Mouse (Mus musculus) liver, embryonic 14 days (tissue): ENCODE measurements around the gene Entpd2. TPM values are rescaled to one million over a fixed set of nuclear protein-coding genes. Genes with fewer than 3 reads are reported as not detected.

ENCODE experiments used
- polyA plus RNA-seq: library from polyadenylated mRNA; depleted of rRNA; stranded (reverse); fragments of >200 nt; gene quantifications from 2 replicates; pipeline ENCODE4 v1.2.3, GENCODE M21; 2012; rRNA removed

Entpd2 gene
- 0.18 and 0.22 TPM in 2 replicates for polyA plus RNA-seq

GRCm38 (mm10) chr2:25395721-25396596, at the start of gene Entpd2:
TSS of gene Entpd2 (plus strand) at chr2:25395874.

GRCm38 (mm10) chr2:25356208-25357079, 39.2 kb upstream of the Entpd2 start, which contains the start of gene Dpp7:
TSS of gene Dpp7 (minus strand) at chr2:25356359.

GRCm38 (mm10) chr2:25365091-25365761, 30.4 kb upstream of the Entpd2 start, which contains the start of gene Uap1l1:
TSS of gene Uap1l1 (minus strand) at chr2:25365682.

GRCm38 (mm10) chr2:25371764-25372643, 23.7 kb upstream of the Entpd2 start, which contains the start of gene Sapcd2:
TSS of gene Sapcd2 (plus strand) at chr2:25372321.

GRCm38 (mm10) chr2:25399051-25399450, 3.4 kb downstream of the Entpd2 start, which contains the start of gene Npdc1:
TSS of gene Npdc1 (plus strand) at chr2:25399351.

GRCm38 (mm10) chr2:25422587-25423410, 27.1 kb downstream of the Entpd2 start, which contains the start of gene Fut7:
TSS of gene Fut7 (plus strand) at chr2:25423267.

GRCm38 (mm10) chr2:25428442-25429236, 33.0 kb downstream of the Entpd2 start, which contains the start of gene Abca2:
TSS of gene Abca2 (plus strand) at chr2:25428703.

Other genes with a start within 250 kb of the Entpd2 start
- 3.4 and 4.2 TPM in 2 replicates for gene Nrarp, start 215.1 kb upstream of the Entpd2 start, polyA plus RNA-seq
- gene Tor4a, start 199.0 kb upstream of the Entpd2 start, polyA plus RNA-seq: 2.9 and 4.0 TPM in 2 replicates
- 16.1 and 18.8 TPM in 2 replicates for gene Nelfb, start 184.4 kb upstream of the Entpd2 start, polyA plus RNA-seq
- not detected in 2 replicates for gene Stpg3, start 181.2 kb upstream of the Entpd2 start, polyA plus RNA-seq
- gene Fam166a, start 177.1 kb upstream of the Entpd2 start, polyA plus RNA-seq: 0.03 and 1.2 TPM in 2 replicates
- gene Tubb4b, start 171.2 kb upstream of the Entpd2 start, polyA plus RNA-seq: 658 and 704 TPM in 2 replicates
- gene Slc34a3, start 161.5 kb upstream of the Entpd2 start, polyA plus RNA-seq: not detected in 2 replicates
- 0.02 TPM in 1 of 2 replicates, not detected in the other for gene Rnf224, start 159.1 kb upstream of the Entpd2 start, polyA plus RNA-seq
- gene Rnf208, start 153.6 kb upstream of the Entpd2 start, polyA plus RNA-seq: 0.60 and 0.69 TPM in 2 replicates
- gene Cysrt1, start 153.4 kb upstream of the Entpd2 start, polyA plus RNA-seq: not detected in 2 replicates
- gene AL732309.1, start 149.0 kb upstream of the Entpd2 start, polyA plus RNA-seq: 4.7 and 5.3 TPM in 2 replicates
- 6.5 and 7.9 TPM in 2 replicates for gene Tmem203, start 140.4 kb upstream of the Entpd2 start, polyA plus RNA-seq
- gene Tprn, start 133.3 kb upstream of the Entpd2 start, polyA plus RNA-seq: 2.0 and 3.1 TPM in 2 replicates
- gene Ssna1, start 123.4 kb upstream of the Entpd2 start, polyA plus RNA-seq: 70.9 and 83.9 TPM in 2 replicates
- gene Anapc2, start 123.4 kb upstream of the Entpd2 start, polyA plus RNA-seq: 21.4 and 24.9 TPM in 2 replicates
- not detected in 2 replicates for gene Tmem210, start 107.7 kb upstream of the Entpd2 start, polyA plus RNA-seq
- 0.02 TPM in 1 of 2 replicates, not detected in the other for gene Lrrc26, start 106.0 kb upstream of the Entpd2 start, polyA plus RNA-seq
- 0.02 and 0.03 TPM in 2 replicates for gene Grin1, start 76.7 kb upstream of the Entpd2 start, polyA plus RNA-seq
- gene Man1b1, start 63.5 kb upstream of the Entpd2 start, polyA plus RNA-seq: 5.0 and 8.0 TPM in 2 replicates
- 9.5 and 11.0 TPM in 2 replicates for gene Dpp7, start 39.5 kb upstream of the Entpd2 start, polyA plus RNA-seq
- 3.3 and 4.3 TPM in 2 replicates for gene Uap1l1, start 30.2 kb upstream of the Entpd2 start, polyA plus RNA-seq
- 18.3 and 19.0 TPM in 2 replicates for gene Sapcd2, start 23.6 kb upstream of the Entpd2 start, polyA plus RNA-seq
- 3.2 and 3.7 TPM in 2 replicates for gene Npdc1, start 3.5 kb downstream of the Entpd2 start, polyA plus RNA-seq
- gene Fut7, start 27.4 kb downstream of the Entpd2 start, polyA plus RNA-seq: 0.37 and 0.68 TPM in 2 replicates
- gene Abca2, start 32.8 kb downstream of the Entpd2 start, polyA plus RNA-seq: 1.9 and 2.4 TPM in 2 replicates
- gene Clic3, start 61.0 kb downstream of the Entpd2 start, polyA plus RNA-seq: 0.14 and 0.23 TPM in 2 replicates
- 7.5 and 7.9 TPM in 2 replicates for gene Paxx, start 65.2 kb downstream of the Entpd2 start, polyA plus RNA-seq
- 0.21 TPM in 2 replicates for gene Ptgds, start 74.2 kb downstream of the Entpd2 start, polyA plus RNA-seq
- gene Lcn12, start 98.0 kb downstream of the Entpd2 start, polyA plus RNA-seq: not detected in 2 replicates
- gene Fbxw5, start 104.9 kb downstream of the Entpd2 start, polyA plus RNA-seq: 4.5 and 8.5 TPM in 2 replicates
- 19.1 and 24.6 TPM in 2 replicates for gene C8g, start 105.8 kb downstream of the Entpd2 start, polyA plus RNA-seq
- 5.3 and 6.8 TPM in 2 replicates for gene Traf2, start 151.1 kb downstream of the Entpd2 start, polyA plus RNA-seq
- gene Edf1, start 162.0 kb downstream of the Entpd2 start, polyA plus RNA-seq: 107 and 113 TPM in 2 replicates
- 6.2 and 6.3 TPM in 2 replicates for gene Mamdc4, start 179.0 kb downstream of the Entpd2 start, polyA plus RNA-seq
- gene Phpt1, start 179.3 kb downstream of the Entpd2 start, polyA plus RNA-seq: 32.3 and 33.8 TPM in 2 replicates
- gene Ajm1, start 185.9 kb downstream of the Entpd2 start, polyA plus RNA-seq: 0.02 and 0.06 TPM in 2 replicates
- 20.4 and 22.4 TPM in 2 replicates for gene Rabl6, start 212.6 kb downstream of the Entpd2 start, polyA plus RNA-seq
- not detected in 2 replicates for gene Ccdc183, start 221.8 kb downstream of the Entpd2 start, polyA plus RNA-seq
- 9.5 and 10.0 TPM in 2 replicates for gene Tmem141, start 226.1 kb downstream of the Entpd2 start, polyA plus RNA-seq
- gene Fcna, start 232.2 kb downstream of the Entpd2 start, polyA plus RNA-seq: 21.6 and 24.9 TPM in 2 replicates